Mouse (Mus musculus) thymus, postnatal 14 days (tissue): ENCODE measurements at regions not wholly inside any gene's neighbourhood (a gene's known extent, or its start where the extent isn't known, plus 50 kb on each side); places are given as distances from the start of the nearest gene placed in this dataset.

ENCODE experiments used
- DNase-seq: peaks from one replicate; pipeline ENCODE4 v3.0.0; 2021

GRCm38 (mm10) chr9:50257162-50257561, 87.6 kb downstream of the Rpl10-ps3 start:
- no peak for DNase-seq

- DNase-seq = no peak
Observed at GRCm38 (mm10) chr9:50244982-50245671, 99.6 kb downstream of the Rpl10-ps3 start.

- DNase-seq = no peak
Observed at GRCm38 (mm10) chr9:50240923-50241322, 103.8 kb downstream of the Rpl10-ps3 start.

GRCm38 (mm10) chr9:50235908-50236307, 108.9 kb downstream of the Rpl10-ps3 start:
- no peak for DNase-seq

- DNase-seq = no peak
Observed at GRCm38 (mm10) chr9:50234655-50235054, 110.1 kb downstream of the Rpl10-ps3 start.

- no peak for DNase-seq
Observed at GRCm38 (mm10) chr9:50232958-50233510, 111.7 kb downstream of the Rpl10-ps3 start.

GRCm38 (mm10) chr9:50210481-50210880, 134.3 kb downstream of the Rpl10-ps3 start:
- no peak for DNase-seq

GRCm38 (mm10) chr9:50199422-50200218, 145.1 kb downstream of the Rpl10-ps3 start:
- DNase-seq = no peak

GRCm38 (mm10) chr9:50192400-50193110, 152.2 kb downstream of the Rpl10-ps3 start:
- DNase-seq = no peak

- DNase-seq = no peak
Observed at GRCm38 (mm10) chr9:50191136-50191535, 153.6 kb downstream of the Rpl10-ps3 start.

GRCm38 (mm10) chr9:50188576-50189070, 156.1 kb downstream of the Rpl10-ps3 start:
- no peak for DNase-seq

- DNase-seq = no peak
Observed at GRCm38 (mm10) chr9:50181360-50181759, 163.4 kb downstream of the Rpl10-ps3 start.

GRCm38 (mm10) chr9:50176131-50176530, 168.6 kb downstream of the Rpl10-ps3 start:
- no peak for DNase-seq

- peak; percentile 29 for DNase-seq
Observed at GRCm38 (mm10) chr9:50171826-50172464, 172.8 kb downstream of the Rpl10-ps3 start.

- DNase-seq = no peak
Observed at GRCm38 (mm10) chr9:50171164-50171563, 173.6 kb downstream of the Rpl10-ps3 start.

- DNase-seq = no peak
Observed at GRCm38 (mm10) chr9:50170637-50171036, 174.1 kb downstream of the Rpl10-ps3 start.

- no peak for DNase-seq
Observed at GRCm38 (mm10) chr9:50154618-50155017, 190.2 kb downstream of the Rpl10-ps3 start.

GRCm38 (mm10) chr9:50150091-50150490, 194.7 kb downstream of the Rpl10-ps3 start:
- no peak for DNase-seq

GRCm38 (mm10) chr9:50142756-50143155, 202.0 kb downstream of the Rpl10-ps3 start:
- no peak for DNase-seq

GRCm38 (mm10) chr9:50142091-50142490, 202.7 kb downstream of the Rpl10-ps3 start:
- DNase-seq = no peak

GRCm38 (mm10) chr9:50141176-50141575, 203.6 kb downstream of the Rpl10-ps3 start:
- no peak for DNase-seq

GRCm38 (mm10) chr9:50138341-50138978, 206.3 kb downstream of the Rpl10-ps3 start:
- no peak for DNase-seq
